Mouse (Mus musculus) c-Kit-positive CD71-positive TER-119-negative erythroid progenitor cells, embryonic 14.5 days (primary cell): ENCODE measurements around the gene Tox4.

Experiments
- DNase-seq: peaks from one replicate; pipeline ENCODE4 v3.0.0-alpha.2; 2013; ENCODE audit warnings: low read depth

Tox4 gene

DNA sequence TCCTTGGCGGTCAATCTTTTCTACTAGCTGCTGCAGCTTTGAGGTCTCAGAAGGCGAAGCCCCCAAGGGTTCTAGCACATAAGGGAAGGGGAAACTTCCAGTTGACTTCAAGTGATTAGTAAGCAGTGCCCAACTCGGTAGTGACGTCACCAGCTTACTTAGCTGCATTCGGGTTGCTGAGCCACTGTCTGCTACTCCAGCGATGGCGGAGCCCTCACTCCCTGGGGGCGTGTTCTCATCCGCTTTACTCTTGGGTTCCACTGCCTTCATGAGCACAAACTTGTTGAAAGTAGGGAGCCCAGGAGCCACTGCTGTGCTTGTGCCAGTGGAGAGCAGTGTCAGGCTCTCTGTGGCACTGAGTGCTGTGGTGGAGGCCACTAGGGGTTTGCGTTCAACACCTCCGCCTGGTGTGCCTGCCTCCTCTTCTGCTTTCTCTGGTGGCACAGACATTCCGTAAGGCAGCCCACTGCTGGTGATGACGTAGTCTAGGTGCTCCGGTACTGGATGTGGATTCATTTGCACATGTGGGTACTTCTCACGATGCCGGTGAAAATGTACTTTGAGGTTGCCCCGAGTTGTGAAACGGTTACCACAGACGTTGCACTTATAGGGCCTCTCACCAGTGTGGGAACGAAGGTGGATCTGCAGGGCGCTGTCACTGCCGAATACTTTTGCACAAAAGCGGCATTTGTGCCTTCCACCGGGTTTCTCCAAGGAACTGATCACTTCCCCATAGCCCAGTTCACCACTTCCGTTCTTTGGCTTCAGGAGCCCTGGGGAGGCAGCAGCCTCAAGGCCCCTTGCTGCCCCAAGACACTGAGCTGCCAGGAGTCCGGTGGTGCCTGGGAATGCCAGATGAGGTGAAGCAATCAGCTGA, 35.2 kb downstream of the Tox4 start:
- no peak for DNase-seq

DNA sequence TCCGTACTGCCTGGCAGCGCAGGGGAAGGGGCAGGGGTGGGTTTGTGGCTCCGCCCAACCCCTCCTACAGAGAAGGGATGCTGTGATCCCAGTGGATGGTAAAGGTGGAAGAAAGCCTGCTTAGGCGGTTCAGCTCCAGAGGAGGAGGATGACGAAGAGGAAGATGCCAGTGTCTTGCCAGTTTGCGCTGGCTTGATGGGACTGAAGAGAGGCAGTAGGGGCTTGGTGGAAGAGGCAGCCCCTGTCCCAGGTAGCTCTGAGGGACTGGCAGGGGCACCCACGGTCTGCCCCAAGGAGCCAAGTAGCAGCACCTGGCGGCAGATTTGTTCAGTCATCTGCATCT, 35.8 kb downstream of the Tox4 start:
- no peak for DNase-seq

DNA sequence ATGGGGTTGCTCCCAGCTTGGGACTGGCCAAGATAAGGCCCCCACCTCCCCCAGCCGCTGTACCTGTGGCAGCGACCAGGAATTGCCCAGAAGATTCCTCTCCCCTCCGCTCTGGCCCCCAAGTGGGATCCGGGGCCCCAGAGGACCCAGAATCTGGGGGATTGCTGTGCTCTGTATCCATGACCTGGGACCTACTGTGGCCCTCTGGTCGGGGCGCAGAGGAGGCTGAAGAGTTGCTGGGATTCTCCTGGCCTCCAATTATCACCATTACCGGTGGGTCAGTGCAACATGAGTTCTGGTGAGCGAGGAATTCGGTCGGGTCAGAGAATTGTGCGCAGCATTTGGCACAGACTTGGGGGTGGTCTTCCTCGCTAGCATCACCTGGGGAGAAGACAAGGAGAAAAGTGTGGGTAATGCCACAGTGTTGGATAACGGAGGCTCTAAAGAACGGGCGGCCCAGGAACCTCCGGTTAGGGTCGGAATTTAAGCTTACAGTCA, 36.4 kb downstream of the Tox4 start:
- no peak for DNase-seq

DNA sequence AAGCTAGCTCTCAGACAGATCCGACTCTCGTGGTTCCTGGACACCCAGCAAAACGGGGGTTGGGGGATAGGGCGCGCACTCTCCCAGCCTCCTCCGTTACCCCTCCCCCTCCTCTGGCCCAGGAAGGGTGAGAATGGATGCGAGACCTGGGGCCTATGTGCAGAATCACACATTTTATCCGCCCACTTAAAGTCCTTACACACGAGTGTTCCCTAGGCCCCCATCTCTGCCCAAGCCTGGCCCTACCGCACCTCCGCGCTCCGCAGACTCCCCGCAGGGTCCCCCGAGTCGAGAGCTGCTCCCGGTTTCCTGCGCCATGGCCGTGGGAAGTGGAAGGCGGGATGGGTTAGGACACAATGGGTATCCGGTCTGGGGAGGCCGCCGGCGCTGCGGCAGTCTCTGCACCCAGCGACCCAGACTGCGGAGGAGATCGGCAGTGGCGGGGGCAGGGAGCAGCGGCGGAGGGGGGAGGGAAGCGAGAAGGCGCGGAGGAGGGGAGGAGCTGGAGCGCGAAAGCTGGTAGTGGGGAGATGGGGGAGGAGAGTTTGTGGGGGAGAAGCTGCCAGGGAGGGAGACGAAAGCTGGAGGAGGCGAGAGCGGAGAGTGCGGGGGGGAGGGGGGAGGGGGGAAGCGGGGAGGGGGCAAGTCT, 37.0 kb downstream of the Tox4 start:
- no peak for DNase-seq

DNA sequence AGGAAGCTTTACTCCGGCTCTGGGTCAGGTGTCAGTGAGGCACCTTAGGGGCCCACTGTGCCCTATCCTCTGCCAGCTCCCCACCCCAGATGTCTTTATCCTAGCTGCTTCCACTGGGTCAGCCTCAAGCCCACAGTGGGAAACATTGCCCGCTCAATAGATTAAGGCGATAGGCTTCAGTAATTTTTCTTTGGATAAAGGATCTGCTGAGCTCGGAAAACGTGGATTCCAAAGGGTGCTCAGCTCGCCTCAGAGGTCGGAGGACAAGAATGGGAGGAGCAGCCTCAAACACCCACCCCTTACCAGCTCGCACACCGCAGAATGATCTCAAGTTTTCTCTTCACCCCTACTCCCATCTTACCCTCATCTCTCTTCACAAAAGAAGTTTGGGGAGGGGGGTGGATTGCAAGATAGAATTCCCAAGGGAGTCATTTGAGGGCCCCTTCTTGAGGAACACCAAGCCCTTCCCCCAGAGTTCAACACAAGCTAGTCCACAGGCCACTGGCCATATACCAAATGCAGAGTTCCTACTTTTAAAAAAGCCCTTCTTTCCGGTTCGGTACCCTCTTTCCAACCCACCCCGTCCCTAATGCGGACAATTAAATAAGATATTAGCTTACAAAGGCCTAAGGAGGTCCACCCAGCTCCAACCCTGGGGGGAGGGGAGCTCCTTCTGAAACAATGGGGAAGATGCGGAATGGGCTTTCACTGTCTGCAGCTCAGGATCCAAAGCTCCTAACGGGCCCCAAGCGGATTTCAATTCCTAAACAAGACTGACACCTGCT, 37.7 kb downstream of the Tox4 start:
- no peak for DNase-seq

DNA sequence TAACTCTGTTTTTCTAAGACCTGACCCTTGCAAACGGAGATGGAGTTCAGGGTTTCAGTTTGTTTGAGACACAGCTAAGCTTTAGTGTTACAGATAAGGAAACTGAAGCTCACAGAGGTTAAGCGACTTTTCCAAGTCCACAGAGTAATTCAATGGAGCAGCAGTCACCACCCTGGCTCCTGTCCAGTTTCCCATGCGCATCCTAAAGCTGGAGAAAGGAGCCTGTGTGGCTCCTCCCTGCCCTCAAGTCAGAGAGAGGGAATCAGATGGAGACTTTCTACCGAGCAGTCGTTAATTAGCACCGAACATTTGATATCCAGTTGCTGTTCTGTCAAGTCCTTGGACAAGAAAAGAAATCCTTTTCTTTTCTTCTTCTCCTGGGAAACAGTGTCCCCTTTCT, 40.4 kb downstream of the Tox4 start:
- no peak for DNase-seq

DNA sequence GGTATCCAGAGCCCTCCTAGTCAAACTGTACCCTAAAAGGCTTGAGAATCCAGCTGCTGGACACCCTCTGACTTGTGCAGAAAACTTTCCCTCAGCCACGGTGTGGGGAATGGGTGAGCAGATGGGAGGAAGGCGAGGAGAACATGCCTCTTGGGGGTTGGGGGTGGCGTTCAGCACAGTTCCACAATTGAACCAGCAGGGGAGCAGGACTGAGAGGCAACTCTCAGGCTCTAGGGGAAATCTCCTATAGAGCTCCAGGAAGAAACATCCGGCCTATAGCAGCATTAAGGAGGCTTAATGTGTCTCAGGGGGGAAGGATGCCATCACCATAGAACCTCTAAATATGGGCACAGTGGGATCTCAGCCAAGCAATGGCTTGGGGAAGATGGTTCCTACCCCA, 46.9 kb downstream of the Tox4 start:
- DNase-seq: no peak

DNA sequence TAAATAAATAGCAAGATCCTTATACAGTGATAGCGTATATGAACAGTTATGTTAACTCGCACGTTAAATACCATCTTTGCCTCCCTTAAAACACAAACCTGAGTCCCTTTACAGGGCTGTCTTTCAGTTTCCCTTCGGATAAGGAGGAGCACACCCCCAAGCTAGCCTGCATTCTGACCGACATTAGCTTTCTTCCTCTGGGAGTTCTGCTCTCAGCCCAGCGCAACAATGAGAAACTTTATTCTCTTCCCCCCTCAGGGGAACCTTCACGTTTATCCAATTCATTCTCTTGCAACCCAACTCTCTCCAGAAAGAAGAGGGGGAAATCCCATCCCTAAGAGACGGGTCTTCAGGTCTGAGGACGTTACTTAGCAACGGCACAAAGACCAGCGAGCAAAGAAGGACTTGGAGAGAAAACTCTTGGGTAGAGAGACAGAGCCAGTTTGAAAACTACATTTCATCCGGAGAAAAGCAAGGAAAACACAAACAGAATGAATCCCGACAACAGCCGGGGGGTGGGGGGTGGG, 48.5 kb downstream of the Tox4 start:
- no peak for DNase-seq

DNA sequence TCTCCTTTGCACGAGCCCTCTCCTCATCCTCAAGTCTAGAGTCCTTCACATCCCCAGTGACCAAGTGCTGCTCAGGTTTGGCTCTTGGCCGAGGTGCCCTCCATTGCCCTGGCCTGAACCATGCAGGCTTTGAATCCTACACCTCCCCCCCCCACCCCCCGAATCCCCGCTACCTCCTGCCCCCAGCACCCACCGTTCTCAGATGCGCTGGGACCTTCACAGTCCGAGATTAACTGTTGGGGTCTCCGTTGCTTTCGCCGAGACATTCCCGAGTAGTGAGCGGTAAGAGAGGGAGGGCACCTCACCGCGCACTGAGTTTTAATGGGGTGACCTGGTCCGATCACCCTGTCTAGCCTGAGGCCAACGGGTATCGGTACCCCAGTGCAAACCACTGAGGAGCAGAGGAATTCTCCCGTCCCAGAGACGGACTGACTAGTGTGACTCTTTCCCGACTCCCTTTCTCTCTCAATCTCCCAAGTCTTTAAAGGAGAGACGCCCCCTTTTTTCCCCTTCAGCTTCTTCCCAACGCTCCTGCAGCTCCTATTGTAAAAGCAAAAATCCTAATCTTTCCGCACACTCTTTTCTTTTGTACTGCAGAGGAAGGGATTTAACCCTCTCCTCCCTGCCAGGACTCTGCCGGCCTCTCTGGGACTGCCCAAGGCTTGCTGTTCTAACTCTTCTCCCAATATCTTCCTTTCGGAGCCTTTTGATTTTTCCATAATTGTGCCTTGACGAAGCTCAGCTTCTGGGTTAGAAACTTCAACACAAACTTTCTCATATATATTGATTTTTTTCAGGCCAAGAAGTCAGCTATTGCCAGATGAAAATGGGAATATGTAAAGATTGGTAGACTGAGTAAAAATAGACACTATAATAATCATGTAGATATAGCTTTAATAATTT, 49.2 kb downstream of the Tox4 start, which contains the start of gene Sall2:
TSS of gene Sall2 (minus strand) at position 853 of the 903 bp plus-strand sequence.
- no peak for DNase-seq

DNA sequence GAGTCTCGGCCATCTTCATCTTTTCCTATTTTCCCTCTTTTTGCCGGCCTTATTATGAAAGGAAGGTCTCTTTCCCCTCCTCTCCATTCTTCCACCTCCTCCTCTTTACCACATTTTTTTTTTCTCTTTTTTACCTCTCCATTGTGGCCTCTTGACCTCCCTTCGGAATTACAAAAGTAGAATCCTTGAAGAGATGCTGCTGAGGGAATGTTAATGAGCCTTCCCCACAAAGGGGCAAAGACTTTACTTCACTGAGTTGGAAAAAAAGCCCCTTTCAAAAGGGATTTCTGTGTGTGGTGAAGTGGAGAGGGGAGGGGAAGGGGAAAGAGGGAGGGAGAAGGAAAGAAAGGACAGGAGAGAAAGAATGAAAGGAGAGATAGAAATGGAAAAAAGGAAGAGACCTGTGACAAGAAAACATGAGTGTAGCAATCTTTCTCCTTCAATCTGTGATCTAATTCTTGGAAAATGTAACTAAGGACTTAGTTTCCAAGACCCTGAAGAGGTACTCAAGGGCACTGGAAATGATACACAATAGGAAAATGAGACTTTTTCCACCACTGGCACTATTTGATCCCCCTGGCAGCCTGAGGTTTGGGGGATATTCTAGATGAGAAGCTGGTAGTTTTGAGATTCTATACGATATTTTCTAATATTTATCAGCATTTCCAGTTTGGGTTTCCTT, 52.3 kb downstream of the Tox4 start:
- DNase-seq: no peak

DNA sequence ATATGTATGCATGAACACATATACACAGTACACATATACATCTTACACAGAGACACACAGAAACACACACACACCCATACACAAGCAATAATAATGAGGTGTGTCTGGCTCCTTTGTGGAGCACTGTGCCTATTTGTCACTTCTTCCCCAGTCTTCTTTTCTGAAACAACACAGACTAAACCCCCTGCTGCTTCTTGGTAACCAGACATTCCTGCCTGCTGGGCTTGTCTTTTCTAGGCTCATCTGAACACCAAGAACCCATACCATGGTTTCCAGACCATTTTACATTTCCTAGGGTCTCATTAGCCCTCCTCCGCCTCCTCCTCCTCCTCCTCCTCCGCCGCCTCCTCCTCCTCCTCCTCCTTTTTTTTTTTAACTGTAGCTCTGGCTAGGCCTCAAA, 53.2 kb downstream of the Tox4 start:
- DNase-seq: no peak

DNA sequence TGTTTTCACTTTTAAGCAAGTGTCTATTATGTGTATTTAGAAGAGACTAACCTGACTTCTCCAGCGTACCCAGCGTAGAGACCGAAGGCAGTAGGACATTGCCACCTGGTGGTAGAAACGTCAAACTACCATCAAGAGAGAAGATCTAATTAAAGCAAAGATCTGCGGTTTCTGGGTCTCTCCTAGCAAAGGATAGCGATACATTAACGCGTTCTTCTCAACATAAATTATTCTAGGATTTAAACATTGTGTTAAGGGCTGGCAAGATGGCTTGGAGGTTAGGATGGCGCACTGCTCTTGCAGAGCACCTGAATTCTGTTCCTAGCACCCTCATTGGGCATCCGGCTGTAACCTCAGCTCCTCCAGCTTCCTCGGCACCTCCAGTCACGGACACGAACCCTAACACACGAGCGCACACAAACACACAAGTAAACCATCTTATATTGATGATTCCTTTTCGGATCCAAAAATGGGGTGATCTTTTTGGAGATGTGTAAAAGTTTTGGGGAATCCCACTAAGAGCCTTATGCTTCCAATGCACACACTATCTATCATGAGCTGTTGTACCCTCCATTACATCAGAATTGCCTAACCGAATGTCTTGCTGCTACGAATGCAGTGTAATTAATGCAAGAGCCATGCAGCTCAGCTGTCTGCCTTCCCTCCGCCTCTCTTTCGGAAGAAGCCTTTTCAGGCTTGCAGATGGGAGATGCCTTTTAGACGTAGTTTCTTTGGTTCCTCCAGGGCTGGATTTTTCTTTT, 60.0 kb downstream of the Tox4 start:
- peak; percentile 57 for DNase-seq

DNA sequence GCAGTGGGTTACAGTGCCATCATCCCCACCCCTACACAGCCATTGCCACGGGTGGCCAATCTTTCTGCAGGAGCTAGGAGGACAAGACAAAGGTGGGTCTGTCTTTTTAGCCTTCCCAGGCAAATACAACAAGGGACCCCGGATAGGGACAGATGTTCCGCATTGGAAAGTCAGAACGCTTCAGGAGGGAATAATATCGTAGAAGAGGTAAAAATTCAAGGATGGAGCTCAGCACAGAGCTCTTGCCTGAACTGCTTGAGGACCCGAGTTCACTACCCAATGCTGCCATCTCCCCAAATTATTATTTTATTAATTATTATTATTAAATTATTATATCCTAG, 60.5 kb downstream of the Tox4 start:
- DNase-seq: no peak
